Mouse (Mus musculus): Measurements from ENCODE around the gene Frg2f1. TPM values are rescaled to one million over a fixed set of nuclear protein-coding genes. Genes with fewer than 3 reads are reported as not detected.

Frg2f1 gene
- polyA plus RNA-seq, 2 experiments, result 0.53 to 1.1 TPM

DNA sequence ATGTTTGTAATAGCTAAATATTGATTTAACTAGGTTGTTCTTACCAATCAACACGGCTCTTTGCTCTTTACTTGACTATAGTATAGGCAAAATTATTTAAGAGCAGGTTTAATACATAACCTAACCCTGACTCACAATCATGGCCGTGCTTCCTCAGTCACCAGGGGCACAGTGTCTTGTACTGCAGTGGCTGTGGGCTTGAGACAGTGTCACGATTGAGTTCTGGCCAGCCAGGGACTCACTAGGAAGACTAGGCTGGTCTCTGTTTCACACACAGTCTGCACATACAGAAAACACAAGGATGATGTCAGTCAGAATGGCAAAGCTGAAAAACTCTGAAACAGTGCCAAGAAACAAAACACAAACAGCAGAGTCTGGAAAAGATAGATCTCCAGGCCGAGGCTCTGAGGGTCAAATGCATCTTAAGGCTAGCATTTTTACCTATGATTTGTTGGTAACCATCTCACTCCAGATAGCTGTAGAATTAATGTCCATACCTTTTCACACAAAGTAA, 27.1 kb upstream of the Frg2f1 start:
- H3K4me2 ChIP-seq (ENCODE audit: low read depth), result no peak overlapping the region
- no peak overlapping the region for H3K27ac ChIP-seq
- no peak for TF ChIP-seq CTCF (IDR thresholded peaks at IDR 0.05; ENCODE audit: low read depth)
- TF ChIP-seq EP300 (IDR thresholded peaks at IDR 0.05; ENCODE audit: low read depth), result no peak
- H3K4me1 ChIP-seq (replicated peaks; ENCODE audit: control insufficient read depth in 2 of 2, insufficient read depth in 2 of 2, low read length in 1 of 2), result no peaks in the 10 kb centered on the region
- DNase-seq (ENCODE audit: low read depth in 3 of 3, low spot score in 3 of 3) (no peak), ATAC-seq (ENCODE audit: insufficient read depth) (no peak)
- WGBS (ENCODE audit: insufficient replicate concordance), result 68% methylated on average over 4 of the region's 4 CpGs
- no peak overlapping the region for H3K9ac ChIP-seq (replicated peaks)
- H3K9me3 ChIP-seq (ENCODE audit: control insufficient read depth, low read length), result no peaks in the 10 kb centered on the region
- no peaks in the 10 kb centered on the region for H3K36me3 ChIP-seq (replicated peaks; ENCODE audit: control insufficient read depth, insufficient read depth, low read depth)
- no peaks in the 10 kb centered on the region for H3K27me3 ChIP-seq (ENCODE audit: control insufficient read depth, insufficient read depth, low read length)
- H3K4me3 ChIP-seq (ENCODE audit: insufficient read depth in 1 of 2, low read depth in 2 of 2, low read length in 2 of 2), result no peak overlapping the region

DNA sequence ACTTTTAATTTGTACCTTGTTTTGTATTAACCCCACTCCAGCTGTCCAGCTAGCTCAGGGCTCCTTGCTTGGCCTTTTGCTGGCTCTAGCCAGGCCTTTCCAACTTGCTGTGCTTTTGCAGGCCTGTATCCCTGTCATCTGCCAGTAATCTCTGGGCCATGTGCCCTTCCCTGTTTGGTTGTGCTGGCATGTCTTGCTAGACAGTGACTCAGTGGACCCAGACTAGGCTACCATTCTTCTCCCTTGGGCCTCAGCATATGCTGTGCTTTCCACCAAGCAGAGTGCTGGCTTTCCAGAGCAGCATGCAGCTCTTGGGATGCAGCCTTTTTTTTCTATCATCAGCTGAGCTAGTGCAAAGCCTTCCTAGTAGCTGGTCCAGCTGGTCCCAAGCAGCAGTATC, 23.8 kb upstream of the Frg2f1 start:
- TF ChIP-seq CTCF (IDR thresholded peaks at IDR 0.05; ENCODE audit: low read depth) (no peak), EP300 (IDR thresholded peaks at IDR 0.05; ENCODE audit: low read depth) (no peak)
- H3K4me1 ChIP-seq (replicated peaks; ENCODE audit: control insufficient read depth in 2 of 2, insufficient read depth in 2 of 2, low read length in 1 of 2), result no peaks in the 10 kb centered on the region
- no peak for ATAC-seq (ENCODE audit: insufficient read depth)
- H3K9me3 ChIP-seq (ENCODE audit: control insufficient read depth, low read length), result no peaks in the 10 kb centered on the region
- H3K27me3 ChIP-seq (ENCODE audit: control insufficient read depth, insufficient read depth, low read length), result no peaks in the 10 kb centered on the region
- H3K4me3 ChIP-seq (ENCODE audit: insufficient read depth in 1 of 2, low read depth in 2 of 2, low read length in 2 of 2), result no peak overlapping the region
- no peak overlapping the region for H3K4me2 ChIP-seq (ENCODE audit: low read depth)
- no peaks in the 10 kb centered on the region for H3K36me3 ChIP-seq (replicated peaks; ENCODE audit: control insufficient read depth, insufficient read depth, low read depth)
- no peak for DNase-seq (ENCODE audit: low read depth in 3 of 3, low spot score in 3 of 3)
- H3K27ac ChIP-seq, result no peak overlapping the region
- H3K9ac ChIP-seq (replicated peaks), result no peak overlapping the region

GRCm38 (mm10) chr4:119555466-119555865, 16.1 kb upstream of the Frg2f1 start:
- Histone ChIP-seq H3K4me1 (replicated peaks; ENCODE audit: control insufficient read depth in 2 of 2, insufficient read depth in 2 of 2, low read length in 1 of 2) (no peaks in the 10 kb centered on the region; a peak in 1 of 4 replicates), H3K9ac (replicated peaks) (no peak overlapping the region), H3K4me2 (ENCODE audit: low read depth) (no peak overlapping the region), H3K27me3 (ENCODE audit: control insufficient read depth, insufficient read depth, low read length) (no peaks in the 10 kb centered on the region), H3K9me3 (ENCODE audit: control insufficient read depth, low read length) (no peaks in the 10 kb centered on the region), H3K4me3 (ENCODE audit: insufficient read depth in 1 of 2, low read depth in 2 of 2, low read length in 2 of 2) (no peak overlapping the region), H3K27ac (no peak overlapping the region), H3K36me3 (replicated peaks; ENCODE audit: control insufficient read depth, insufficient read depth, low read depth) (no peaks in the 10 kb centered on the region)
- ATAC-seq (ENCODE audit: insufficient read depth) (no peak), DNase-seq (ENCODE audit: low read depth in 3 of 3, low spot score in 3 of 3) (no peak)
- WGBS (ENCODE audit: insufficient replicate concordance), result 80% methylated on average over 2 of the region's 2 CpGs
- no peak for TF ChIP-seq CTCF (IDR thresholded peaks at IDR 0.05; ENCODE audit: low read depth)
- TF ChIP-seq EP300 (IDR thresholded peaks at IDR 0.05; ENCODE audit: low read depth), result no peak

DNA sequence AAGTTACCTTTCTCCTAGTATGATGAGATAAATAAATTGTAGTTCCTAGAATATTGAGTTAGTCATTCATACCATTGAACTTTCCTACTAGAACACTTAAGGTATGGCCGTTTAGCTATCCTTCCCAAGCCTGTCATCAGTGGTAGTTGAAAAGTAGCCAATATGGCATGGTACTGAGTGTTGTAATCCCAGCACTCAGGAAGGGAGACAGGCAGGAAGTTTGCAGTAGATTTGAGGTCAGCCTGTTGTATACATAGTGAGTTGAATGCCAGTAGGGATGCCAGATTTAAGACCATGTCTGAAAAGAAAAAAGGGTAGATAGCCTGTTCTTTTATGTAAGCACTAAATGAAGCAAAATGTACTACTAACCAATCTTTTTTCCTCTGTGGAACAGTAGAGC, 11.5 kb upstream of the Frg2f1 start:
- no peak overlapping the region for H3K27ac ChIP-seq
- H3K4me2 ChIP-seq (ENCODE audit: low read depth), result no peak overlapping the region
- no peak overlapping the region for H3K4me3 ChIP-seq (ENCODE audit: insufficient read depth in 1 of 2, low read depth in 2 of 2, low read length in 2 of 2)
- H3K9me3 ChIP-seq (ENCODE audit: control insufficient read depth, low read length), result no peaks in the 10 kb centered on the region
- 48% methylated on average over 1 of the region's 1 CpGs for WGBS (ENCODE audit: insufficient replicate concordance)
- no peaks in the 10 kb centered on the region for H3K27me3 ChIP-seq (ENCODE audit: control insufficient read depth, insufficient read depth, low read length)
- peaks cover 0 to 3% of the 10 kb centered on the region in 2 experiments; a peak in 2 of 4 replicates for H3K4me1 ChIP-seq (replicated peaks; ENCODE audit: control insufficient read depth in 2 of 2, insufficient read depth in 2 of 2, low read length in 1 of 2)
- TF ChIP-seq EP300 (IDR thresholded peaks at IDR 0.05; ENCODE audit: low read depth) (no peak), CTCF (IDR thresholded peaks at IDR 0.05; ENCODE audit: low read depth) (no peak)
- H3K9ac ChIP-seq (replicated peaks), result no peak overlapping the region
- H3K36me3 ChIP-seq (replicated peaks; ENCODE audit: control insufficient read depth, insufficient read depth, low read depth), result no peaks in the 10 kb centered on the region
- ATAC-seq (ENCODE audit: insufficient read depth) (no peak), DNase-seq (ENCODE audit: low read depth in 3 of 3, low spot score in 3 of 3) (no peak)

DNA sequence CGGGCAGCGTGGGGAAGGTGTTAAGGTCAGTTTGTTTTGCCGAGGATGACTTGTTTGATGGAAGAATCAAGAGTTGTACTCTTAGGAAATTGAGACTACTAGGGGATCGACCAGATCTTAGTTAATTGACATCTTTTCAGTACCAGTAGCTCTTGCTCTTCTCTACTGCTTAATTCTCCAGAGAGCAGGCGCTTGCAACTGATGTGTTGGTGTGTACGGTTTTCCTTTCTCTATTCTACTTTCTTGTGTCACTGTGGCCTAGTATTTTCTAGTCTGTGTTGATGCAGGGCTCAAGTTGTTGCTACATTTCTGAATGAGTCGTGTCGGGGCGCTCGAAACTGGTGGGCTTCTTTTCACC, 1.2 kb upstream of the Frg2f1 start:
- H3K4me2 ChIP-seq (ENCODE audit: low read depth), result peak overlapping the region; percentile 78
- peak overlapping the region; percentile 78 for H3K9ac ChIP-seq (replicated peaks)
- ATAC-seq (ENCODE audit: insufficient read depth) (no peak), DNase-seq (ENCODE audit: low read depth in 3 of 3, low spot score in 3 of 3) (no peak)
- WGBS (ENCODE audit: insufficient replicate concordance), result 9% methylated on average over 10 of the region's 10 CpGs
- H3K4me1 ChIP-seq (replicated peaks; ENCODE audit: control insufficient read depth in 2 of 2, insufficient read depth in 2 of 2, low read length in 1 of 2), result peaks cover 8 to 9% of the 10 kb centered on the region in 2 experiments
- H3K4me3 ChIP-seq (ENCODE audit: insufficient read depth in 1 of 2, low read depth in 2 of 2, low read length in 2 of 2), result peak overlapping the region; percentile 76
- H3K9me3 ChIP-seq (ENCODE audit: control insufficient read depth, low read length), result no peaks in the 10 kb centered on the region
- no peak overlapping the region for H3K27ac ChIP-seq
- no peaks in the 10 kb centered on the region for H3K27me3 ChIP-seq (ENCODE audit: control insufficient read depth, insufficient read depth, low read length)
- TF ChIP-seq CTCF (IDR thresholded peaks at IDR 0.05; ENCODE audit: low read depth), result no peak
- TF ChIP-seq EP300 (IDR thresholded peaks at IDR 0.05; ENCODE audit: low read depth), result no peak
- no peaks in the 10 kb centered on the region for H3K36me3 ChIP-seq (replicated peaks; ENCODE audit: control insufficient read depth, insufficient read depth, low read depth)

Measured in liver, embryonic 14.5 days (tissue).